Mouse (Mus musculus) liver, embryonic 16.5 days (tissue): Measurements from ENCODE around the gene Ppp1r21. TPM values are rescaled to one million over a fixed set of nuclear protein-coding genes. Genes with fewer than 3 reads are reported as not detected.
A peak's percentile ranks its signal among the peaks of the same experiment; 100 is the strongest.

Source experiments
- ATAC-seq: fragments of 200-750 bp; cut with Nextera tagmentation; 2 replicates; pipeline ENCODE4 v1.8.0; 2017; ENCODE audit warnings: low read depth, mild to moderate bottlenecking, moderate number of reproducible peaks, moderate library complexity
- H3K27ac ChIP-seq: fragments of 300-500 bp; sonication (generic); 2 replicates; pipeline ENCODE4 v1.5.1; 2014; ENCODE audit warnings: mild to moderate bottlenecking, low read length
- H3K27me3 ChIP-seq: fragments of 300-500 bp; sonication (generic); 2 replicates; pipeline ENCODE4 v1.6.1; 2014; ENCODE audit warnings: low read depth, low read length, mixed read lengths; ENCODE audit not compliant: control insufficient read depth, insufficient read depth
- H3K36me3 ChIP-seq: fragments of 300-500 bp; sonication (generic); 2 replicates; pipeline ENCODE4 v1.6.1; 2014; ENCODE audit warnings: mild to moderate bottlenecking; ENCODE audit not compliant: control insufficient read depth, insufficient read depth
- H3K4me1 ChIP-seq: fragments of 300-500 bp; sonication (generic); 2 replicates; pipeline ENCODE4 v1.6.1; 2014; ENCODE audit warnings: low read depth, low read length, mixed read lengths; ENCODE audit not compliant: control insufficient read depth
- H3K4me2 ChIP-seq: fragments of 300-500 bp; sonication (generic); 2 replicates; pipeline ENCODE4 v1.6.1; 2014; ENCODE audit warnings: low read depth, low read length, mixed read lengths
- H3K4me3 ChIP-seq: fragments of 300-500 bp; sonication (generic); 2 replicates; pipeline ENCODE4 v1.5.1; 2014; ENCODE audit warnings: low read depth, mild to moderate bottlenecking, low read length
- H3K9ac ChIP-seq: fragments of 300-500 bp; sonication (generic); 2 replicates; pipeline ENCODE4 v1.6.1; 2014; ENCODE audit warnings: low read depth, low read length
- H3K9me3 ChIP-seq: fragments of 300-500 bp; sonication (generic); replicated peaks from 2 replicates; pipeline ENCODE4 v1.6.1; 2016; ENCODE audit warnings: low read length; ENCODE audit not compliant: control insufficient read depth
- WGBS: fragments of 180-500 bp; shearing (Covaris S2); extraction: QIAGEN DNeasy Blood & Tissue Kit; methylation state at CpG from one replicate; pipeline ENCODE4 v1.1.7; 2014; ENCODE audit not compliant: insufficient replicate concordance; 5-methylcytosine and 5-hydroxymethylcytosine counted together
- polyA plus RNA-seq: library from polyadenylated mRNA; unstranded; fragments of >200 nt; fragmentation: Nextera tagmentation; extraction: Ambion mirVana; gene quantifications from 2 replicates; pipeline ENCODE4 v1.2.1, GENCODE M21; 2015

The Ppp1r21 gene
- polyA plus RNA-seq, 1 experiment from 2014 or later, result 10.6 TPM

DNA sequence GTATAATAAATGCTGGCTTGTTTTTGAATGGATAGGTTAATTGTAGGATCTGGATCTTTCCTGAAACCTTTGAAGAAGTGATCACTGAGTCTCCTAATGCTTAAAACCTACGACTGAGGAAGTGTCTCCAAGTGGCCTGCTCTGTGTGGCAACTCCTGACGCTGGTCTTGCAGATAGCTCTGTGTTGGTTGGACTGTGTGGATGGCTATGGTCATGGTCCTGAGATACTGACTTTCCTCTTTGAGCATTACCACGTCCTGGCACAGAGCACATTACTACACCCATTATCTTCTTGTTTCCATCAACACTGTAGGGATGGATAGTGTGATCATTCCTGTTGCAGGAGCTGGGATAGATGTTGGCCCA is 13.5 kb downstream of the Ppp1r21 start:
- H3K4me2 ChIP-seq, result no peak overlapping the region
- no peak for ATAC-seq
- no peak overlapping the region for H3K9ac ChIP-seq
- peaks cover 8% of the 10 kb centered on the region for H3K4me1 ChIP-seq
- no peaks in the 10 kb centered on the region for H3K27me3 ChIP-seq
- 49% methylated on average over 3 of the region's 3 CpGs for WGBS
- H3K36me3 ChIP-seq, result peaks cover 5% of the 10 kb centered on the region
- no peak overlapping the region for H3K4me3 ChIP-seq
- peak overlapping the region; percentile 78 for H3K27ac ChIP-seq
- H3K9me3 ChIP-seq, result no peaks in the 10 kb centered on the region

DNA sequence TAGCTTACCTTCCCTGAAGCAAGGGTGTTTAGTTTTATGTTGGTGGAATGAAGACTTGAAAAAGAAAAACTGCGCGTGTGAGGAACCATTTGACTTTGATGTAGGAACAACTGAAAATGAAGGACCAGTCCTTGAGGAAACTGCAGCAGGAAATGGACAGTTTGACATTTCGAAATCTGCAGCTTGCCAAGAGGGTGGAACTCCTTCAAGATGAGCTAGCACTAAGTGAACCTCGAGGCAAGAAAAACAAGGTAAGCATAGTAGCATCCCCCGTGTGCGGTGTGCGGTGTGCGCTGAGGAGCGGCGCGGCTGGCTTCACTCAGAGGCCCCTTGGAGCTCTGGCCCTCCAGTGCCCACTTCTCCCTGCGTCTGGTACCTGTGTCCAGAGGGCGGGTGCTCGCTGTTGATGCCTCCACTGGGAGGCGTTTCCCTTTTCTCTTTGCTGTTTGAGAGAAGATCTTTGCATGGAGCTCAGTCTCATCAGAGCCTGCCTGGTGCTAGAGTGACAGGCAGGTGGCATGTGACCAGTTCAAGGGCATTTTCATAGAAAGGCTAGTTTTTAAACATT is 15.4 kb downstream of the Ppp1r21 start:
- ATAC-seq, result no peak
- no peak overlapping the region for H3K4me2 ChIP-seq
- peaks cover 5% of the 10 kb centered on the region for H3K36me3 ChIP-seq
- 65% methylated on average over 15 of the region's 15 CpGs for WGBS
- no peak overlapping the region for H3K9ac ChIP-seq
- H3K4me1 ChIP-seq, result peaks cover 10% of the 10 kb centered on the region
- no peak overlapping the region for H3K27ac ChIP-seq
- no peaks in the 10 kb centered on the region for H3K9me3 ChIP-seq
- H3K27me3 ChIP-seq, result no peaks in the 10 kb centered on the region
- no peak overlapping the region for H3K4me3 ChIP-seq

DNA sequence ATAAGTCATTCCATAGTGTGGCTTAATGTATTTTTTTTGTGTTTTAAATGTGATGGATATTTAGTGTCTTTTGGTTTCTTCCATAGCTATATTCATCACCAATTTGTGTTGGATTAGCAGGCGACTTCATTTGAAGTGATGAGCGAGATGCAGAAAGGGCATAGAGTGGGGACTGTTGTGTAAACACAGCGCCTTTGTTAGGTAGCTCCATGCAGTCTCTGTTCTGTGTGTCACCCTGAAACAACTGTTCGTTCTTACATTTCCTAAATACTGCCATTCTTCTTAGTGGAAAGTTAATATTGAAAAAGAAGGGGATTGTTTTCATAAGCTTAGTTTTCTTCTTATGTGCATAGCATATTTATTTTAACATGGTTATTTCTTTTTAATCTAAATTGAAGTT is 16.8 kb downstream of the Ppp1r21 start:
- Histone ChIP-seq H3K4me2 (no peak overlapping the region), H3K9me3 (no peaks in the 10 kb centered on the region), H3K27me3 (no peaks in the 10 kb centered on the region), H3K4me1 (peaks cover 15% of the 10 kb centered on the region), H3K4me3 (no peak overlapping the region), H3K9ac (no peak overlapping the region), H3K36me3 (peaks cover 5% of the 10 kb centered on the region), H3K27ac (no peak overlapping the region)
- ATAC-seq, result no peak
- WGBS, result 81% methylated on average over 4 of the region's 4 CpGs

DNA sequence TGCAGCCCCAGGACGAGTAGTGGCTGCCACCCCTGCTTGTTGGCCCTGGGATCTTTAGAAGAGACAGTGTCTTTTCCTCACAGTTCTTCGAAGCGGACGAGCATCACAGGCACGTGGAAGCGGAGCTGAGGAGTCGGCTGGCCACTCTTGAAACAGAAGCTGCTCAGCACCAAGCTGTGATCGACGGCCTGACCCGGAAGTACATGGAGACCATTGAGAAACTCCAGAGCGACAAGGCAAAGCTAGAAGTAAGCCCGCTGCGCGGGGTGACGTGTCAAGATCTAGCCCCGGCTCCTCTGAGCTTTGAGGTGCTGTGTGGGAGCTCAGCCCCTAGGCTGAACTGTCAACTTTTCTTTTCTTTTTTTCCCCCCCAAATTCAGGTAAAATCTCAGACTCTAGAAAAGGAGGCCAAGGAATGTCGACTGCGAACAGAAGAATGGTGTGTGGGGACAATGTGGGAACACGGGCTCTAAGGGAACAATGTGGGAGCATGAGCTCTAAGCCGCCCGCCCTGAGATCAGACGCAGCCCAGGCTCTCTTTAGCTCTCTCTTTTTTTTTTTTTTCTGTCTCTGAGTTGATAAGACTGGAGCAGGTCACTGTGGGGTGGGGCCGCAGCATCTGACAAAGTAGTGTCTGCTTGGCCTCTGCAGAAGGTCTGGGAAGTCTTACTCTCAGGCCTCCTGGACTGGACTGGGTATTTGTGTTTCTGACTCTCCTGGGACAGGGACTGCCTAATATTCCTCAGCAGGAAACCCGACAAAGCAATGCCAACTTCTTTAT is 19.7 kb downstream of the Ppp1r21 start:
- Histone ChIP-seq H3K9ac (no peak overlapping the region), H3K27ac (no peak overlapping the region), H3K27me3 (no peaks in the 10 kb centered on the region), H3K4me1 (peaks cover 21% of the 10 kb centered on the region), H3K9me3 (no peaks in the 10 kb centered on the region), H3K4me3 (no peak overlapping the region), H3K36me3 (peaks cover 5% of the 10 kb centered on the region), H3K4me2 (no peak overlapping the region)
- peak; percentile 45 for ATAC-seq
- WGBS, result 65% methylated on average over 24 of the region's 24 CpGs

DNA sequence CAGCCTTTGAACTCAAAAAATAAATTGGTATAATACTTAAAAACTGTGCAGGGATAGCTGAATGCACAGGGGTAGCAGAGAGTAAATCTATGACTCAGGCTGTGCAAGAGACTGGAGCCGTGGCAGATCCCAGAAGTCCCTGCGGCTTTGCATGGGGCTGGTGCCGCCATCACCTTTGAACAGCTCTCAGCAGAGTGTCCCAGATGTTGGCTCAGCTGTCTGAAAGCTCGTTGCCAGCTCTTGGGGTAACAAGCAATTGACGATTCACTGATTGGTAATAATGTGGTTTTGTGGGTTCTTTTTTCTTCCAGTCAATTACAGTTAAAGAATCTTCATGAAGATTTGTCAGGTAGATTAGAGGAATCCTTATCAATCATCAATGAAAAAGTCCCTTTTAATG is 20.4 kb downstream of the Ppp1r21 start:
- ATAC-seq, result no peak
- 67% methylated on average over 5 of the region's 5 CpGs for WGBS
- no peak overlapping the region for H3K27ac ChIP-seq

DNA sequence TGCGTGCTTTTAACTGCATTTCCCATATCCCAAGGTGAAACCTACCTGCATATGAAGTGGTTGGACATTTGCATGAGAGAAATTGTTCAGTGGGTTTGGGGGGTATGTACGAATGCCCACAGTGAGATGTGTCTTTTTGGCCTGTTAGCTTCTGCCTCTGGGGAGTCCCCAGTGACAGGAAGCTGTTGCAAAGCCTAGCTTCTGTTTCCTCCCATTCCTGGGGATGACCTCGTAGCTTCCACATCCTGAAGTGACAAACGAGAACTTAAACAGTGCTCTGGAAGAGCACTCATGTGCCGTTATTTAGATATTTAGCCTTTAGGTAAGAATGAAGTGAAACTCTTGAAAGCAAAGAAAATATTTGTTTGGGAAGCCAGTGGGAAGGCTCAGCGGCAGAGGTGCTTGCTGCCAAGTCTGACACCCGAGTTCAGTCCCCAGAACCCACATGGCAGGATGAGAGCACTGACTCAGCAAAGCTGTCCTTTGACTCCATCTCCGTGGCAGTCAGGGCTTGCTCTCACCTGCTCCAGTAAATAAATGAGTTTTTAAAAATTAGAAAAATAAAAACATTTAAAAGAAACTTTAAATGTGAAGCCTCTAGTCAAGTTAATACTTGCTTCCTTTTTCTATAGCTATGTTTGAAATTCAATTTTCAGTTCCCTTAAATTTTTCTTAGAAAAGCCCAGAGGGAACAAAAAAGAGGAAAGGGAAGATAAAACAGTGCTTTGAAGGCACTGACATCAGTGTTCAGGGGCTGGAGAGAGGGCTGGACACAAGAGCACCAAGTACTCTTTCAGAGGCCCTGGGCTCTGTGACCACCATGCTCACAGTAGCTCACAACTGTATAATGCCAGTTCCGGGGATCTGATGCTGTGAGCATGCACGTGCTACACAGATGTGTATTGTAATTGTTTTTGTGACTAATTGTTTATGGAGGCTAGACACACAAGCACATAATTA is 21.3 kb downstream of the Ppp1r21 start:
- 0 out of 2 replicates have a peak, but pooled peaks have one; percentile 30 for ATAC-seq
- WGBS, result 40% methylated on average over 10 of the region's 10 CpGs
- Histone ChIP-seq H3K4me1 (peaks cover 21% of the 10 kb centered on the region), H3K27me3 (no peaks in the 10 kb centered on the region), H3K9me3 (no peaks in the 10 kb centered on the region), H3K4me2 (no peak overlapping the region), H3K4me3 (no peak overlapping the region), H3K9ac (no peak overlapping the region), H3K36me3 (peaks cover 5% of the 10 kb centered on the region), H3K27ac (peak overlapping the region; percentile 63)

More for the DNA sequence above, 20.4 kb downstream of the Ppp1r21 start:
- H3K4me2 ChIP-seq, result no peak overlapping the region
- H3K9ac ChIP-seq, result no peak overlapping the region
- peaks cover 21% of the 10 kb centered on the region for H3K4me1 ChIP-seq
- H3K27me3 ChIP-seq, result no peaks in the 10 kb centered on the region
- H3K4me3 ChIP-seq, result no peak overlapping the region
- H3K36me3 ChIP-seq, result peaks cover 5% of the 10 kb centered on the region
- H3K9me3 ChIP-seq, result no peaks in the 10 kb centered on the region

DNA sequence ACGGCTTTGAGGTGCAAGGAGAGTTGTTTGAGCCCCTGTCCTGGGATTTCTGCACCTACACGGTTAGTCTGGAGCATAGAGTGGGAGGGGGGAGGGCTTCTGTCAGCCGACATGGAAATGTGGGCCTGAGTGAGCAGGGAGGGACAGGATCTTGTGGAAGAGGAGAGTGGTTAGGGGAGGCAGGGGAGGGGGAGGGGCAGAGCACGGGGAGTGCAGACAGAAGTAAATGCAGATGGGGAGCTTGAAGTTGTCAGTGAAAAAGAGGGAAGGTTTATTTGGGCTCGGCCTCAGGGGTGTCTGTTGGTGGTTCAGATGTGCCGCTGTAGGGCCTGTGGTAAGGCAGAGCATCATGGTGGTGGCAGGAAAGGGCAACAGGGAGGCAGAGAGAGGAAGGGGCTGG is 22.6 kb downstream of the Ppp1r21 start:
- Histone ChIP-seq H3K4me2 (no peak overlapping the region), H3K9me3 (no peaks in the 10 kb centered on the region), H3K27me3 (no peaks in the 10 kb centered on the region), H3K4me3 (no peak overlapping the region), H3K9ac (no peak overlapping the region), H3K36me3 (peaks cover 3% of the 10 kb centered on the region), H3K27ac (peak overlapping the region; percentile 51), H3K4me1 (peaks cover 21% of the 10 kb centered on the region)
- ATAC-seq, result no peak
- 43% methylated on average over 6 of the region's 6 CpGs for WGBS

DNA sequence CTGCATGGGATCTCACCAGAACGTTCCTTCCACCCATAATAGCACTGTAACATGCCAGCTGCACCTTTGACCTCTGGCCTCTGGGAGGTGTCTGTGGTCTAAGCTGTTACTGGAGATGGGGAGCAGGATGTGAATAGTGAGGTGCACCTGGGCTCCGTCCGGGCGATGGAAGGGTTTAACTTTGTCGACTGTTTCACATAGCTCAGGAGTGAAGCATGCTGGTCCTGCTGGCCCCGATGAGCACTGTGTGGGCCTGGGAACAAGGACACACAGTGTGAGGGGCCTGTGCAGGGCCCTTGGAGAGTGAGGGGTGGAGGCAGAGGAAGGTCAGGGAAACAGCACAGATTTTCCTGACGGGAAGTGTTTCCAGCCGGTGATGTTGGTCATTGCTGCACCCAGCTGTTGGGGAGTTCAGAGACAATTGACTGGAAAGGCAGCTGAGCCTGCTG is 23.1 kb downstream of the Ppp1r21 start:
- 57% methylated on average over 8 of the region's 8 CpGs for WGBS
- Histone ChIP-seq H3K36me3 (no peaks in the 10 kb centered on the region; the same call in none of the 2 replicates), H3K9ac (no peak overlapping the region), H3K4me1 (peaks cover 21% of the 10 kb centered on the region), H3K27ac (no peak overlapping the region; the same call in 1 of the 2 replicates), H3K9me3 (no peaks in the 10 kb centered on the region), H3K4me3 (no peak overlapping the region), H3K27me3 (no peaks in the 10 kb centered on the region), H3K4me2 (no peak overlapping the region)
- no peak for ATAC-seq
